Mouse (Mus musculus) urinary bladder, postnatal 10 days (tissue): ENCODE measurements around the gene Srp54b.
"Not testable (repeated sequence)": the region's sequence is repeated elsewhere in the genome, so short reads cannot be mapped to it uniquely, and the experiment has no call there.

Experiments
- DNase-seq: peaks from one replicate; pipeline ENCODE4 v3.0.0; 2022; ENCODE audit warnings: low spot score

The Srp54b gene

GRCm38 (mm10) chr12:55154559-55155448, at the start of gene Srp54b:
Gene Srp54b (plus strand): TSS chr12:55155104.
- not testable (repeated sequence) for DNase-seq

GRCm38 (mm10) chr12:55112616-55113015, 42.3 kb upstream of the Srp54b start:
- not testable (repeated sequence) for DNase-seq

- DNase-seq, result not testable (repeated sequence)
These were observed 30.7 kb upstream of the Srp54b start, which contains the start of gene Fam177a for GRCm38 (mm10) chr12:55124242-55124641. Gene Fam177a (plus strand): TSS chr12:55124469.

- not testable (repeated sequence) for DNase-seq
These were observed 30.2 kb upstream of the Srp54b start for GRCm38 (mm10) chr12:55124731-55125130.

- DNase-seq, result not testable (repeated sequence)
These were observed 19.4 kb upstream of the Srp54b start for GRCm38 (mm10) chr12:55135540-55135939.

- not testable (repeated sequence) for DNase-seq
These were observed 17.0 kb upstream of the Srp54b start for GRCm38 (mm10) chr12:55137859-55138258.

- DNase-seq, result not testable (repeated sequence)
These were observed 512 bp downstream of the Srp54b start for GRCm38 (mm10) chr12:55155449-55155783.

- DNase-seq, result not testable (repeated sequence)
These were observed 12.2 kb downstream of the Srp54b start for GRCm38 (mm10) chr12:55167034-55167557.

- DNase-seq, result not testable (repeated sequence)
These were observed 32.8 kb downstream of the Srp54b start for GRCm38 (mm10) chr12:55187686-55188085.

GRCm38 (mm10) chr12:55189127-55189526, 34.2 kb downstream of the Srp54b start:
- DNase-seq, result not testable (repeated sequence)

GRCm38 (mm10) chr12:55199306-55199705, 44.4 kb downstream of the Srp54b start, which contains the start of gene 1700047I17Rik2:
Gene 1700047I17Rik2 (plus strand): TSS chr12:55199592.
- not testable (repeated sequence) for DNase-seq

GRCm38 (mm10) chr12:55199799-55200198, 44.9 kb downstream of the Srp54b start:
- DNase-seq, result not testable (repeated sequence)

- DNase-seq, result not testable (repeated sequence)
These were observed 58.0 kb downstream of the Srp54b start for GRCm38 (mm10) chr12:55212944-55213343.

- DNase-seq, result not testable (repeated sequence)
These were observed 75.0 kb downstream of the Srp54b start, which contains the start of gene Srp54c for GRCm38 (mm10) chr12:55229626-55230519. Gene Srp54c (plus strand): TSS chr12:55230168.

GRCm38 (mm10) chr12:55230520-55230861, 75.6 kb downstream of the Srp54b start:
- DNase-seq, result not testable (repeated sequence)
